Comparison of ENCODE assay signal across 8 mouse cellular contexts in genomic region chr4:119733942-119734341, GRCm38 (mm10). TPM values are rescaled to one million over a fixed set of nuclear protein-coding genes. Genes with fewer than 3 reads are reported as not detected.
A peak's percentile ranks its signal among the peaks of the same experiment; 100 is the strongest.
DNase-seq lines count a peak whose midpoint lies in the region; ATAC-seq and TF ChIP-seq lines count a peak whose summit lies in the region.

No protein-coding gene starts in this region.

- H3ac ChIP-seq in C2C12 (ENCODE audit: control insufficient read depth, insufficient read length, low read depth): peak overlapping the region; percentile 52

- H3K9ac ChIP-seq in liver, embryonic 12.5 days: peak overlapping the region; percentile 35; the same call in 1 of the 2 replicates

- WGBS in embryonic facial prominence, embryonic 10.5 days: under 1% methylated on average over 43 of the region's 44 CpGs
- under 1% methylated on average over 44 of the region's 44 CpGs for WGBS in liver, embryonic 12.5 days (ENCODE audit: insufficient replicate concordance)
- under 1% methylated on average over 44 of the region's 44 CpGs for WGBS in olfactory bulb, adult 2 months

- no peaks in the 10 kb centered on the region for H3K79me2 ChIP-seq in C2C12 (ENCODE audit: control insufficient read depth, insufficient read depth)

- H3K4me3 ChIP-seq in C2C12 (ENCODE audit: insufficient read depth, poor library complexity, severe bottlenecking): peak overlapping the region; percentile 14
- peak overlapping the region; percentile 86 for H3K4me3 ChIP-seq in embryonic facial prominence, embryonic 10.5 days
- peak overlapping the region; percentile 64 for H3K4me3 ChIP-seq in liver, embryonic 12.5 days
- H3K4me3 ChIP-seq in olfactory bulb, adult 2 months (ENCODE audit: insufficient read depth, low read depth, low read length): peak overlapping the region; percentile 93

- 0 out of 2 replicates have a peak, but pooled peaks have one; percentile 2 for ATAC-seq in liver, embryonic 12.5 days

- H3K79me3 ChIP-seq in C2C12 (ENCODE audit: low read depth): no peaks in the 10 kb centered on the region

- no peaks in the 10 kb centered on the region for H3K9me3 ChIP-seq in embryonic facial prominence, embryonic 10.5 days
- no peaks in the 10 kb centered on the region for H3K9me3 ChIP-seq in liver, embryonic 12.5 days (replicated peaks)

- H3K27me3 ChIP-seq in C2C12 (ENCODE audit: control insufficient read depth, insufficient read depth, insufficient read length): peaks cover 21% of the 10 kb centered on the region
- peaks cover 49% of the 10 kb centered on the region for H3K27me3 ChIP-seq in embryonic facial prominence, embryonic 10.5 days (replicated peaks; ENCODE audit: low read depth, poor library complexity, severe bottlenecking)
- H3K27me3 ChIP-seq in liver, embryonic 12.5 days (replicated peaks): peaks cover 34% of the 10 kb centered on the region

- no peaks in the 10 kb centered on the region for H3K36me3 ChIP-seq in C2C12 (ENCODE audit: control insufficient read depth, insufficient read depth)
- no peaks in the 10 kb centered on the region for H3K36me3 ChIP-seq in embryonic facial prominence, embryonic 10.5 days (replicated peaks)
- H3K36me3 ChIP-seq in liver, embryonic 12.5 days: no peaks in the 10 kb centered on the region

- no peak for TF ChIP-seq CTCF in C2C12 (IDR thresholded peaks at IDR 0.05; ENCODE audit: control insufficient read depth, insufficient read depth, insufficient read length)
- no peak for TF ChIP-seq CTCF in olfactory bulb, adult 2 months (IDR thresholded peaks at IDR 0.05; ENCODE audit: insufficient read depth, low read depth, low read length)

- intact Hi-C loops in heart, postnatal 14 days (cut with DNase I): loop anchor here (5.0 kb wide), 1 partner anchor 78 kb away; no protein-coding TSS in a partner anchor

- peak; percentile 42 for DNase-seq in embryo, embryonic 11 days
- no peak for DNase-seq in embryo, embryonic 9.5 days (ENCODE audit: extremely low spot score)
- DNase-seq in embryonic facial prominence, embryonic 10.5 days (ENCODE audit: low spot score): no peak
- peak; percentile 47 to 56 for DNase-seq in heart, postnatal 14 days
- DNase-seq in ovary, postnatal 10 days (ENCODE audit: low spot score): no peak

- H3K4me2 ChIP-seq in liver, embryonic 12.5 days: peak overlapping the region; percentile 91

- TF ChIP-seq POLR2A in olfactory bulb, adult 2 months (IDR thresholded peaks at IDR 0.05; ENCODE audit: insufficient read depth, low read depth, low read length): no peak

- H3K27ac ChIP-seq in embryonic facial prominence, embryonic 10.5 days (replicated peaks): no peak overlapping the region
- no peak overlapping the region for H3K27ac ChIP-seq in liver, embryonic 12.5 days
- H3K27ac ChIP-seq in olfactory bulb, adult 2 months (ENCODE audit: insufficient read depth, low read depth, low read length): no peak overlapping the region

- peaks cover 12% of the 10 kb centered on the region for H3K4me1 ChIP-seq in embryonic facial prominence, embryonic 10.5 days
- peaks cover 16% of the 10 kb centered on the region for H3K4me1 ChIP-seq in liver, embryonic 12.5 days
- no peaks in the 10 kb centered on the region for H3K4me1 ChIP-seq in olfactory bulb, adult 2 months (ENCODE audit: control insufficient read depth, insufficient read depth, low read length)

TF ChIP-seq in C2C12, 6 proteins besides CTCF, POLR2A, EP300 and RAD21:
- TF ChIP-seq MYOG (IDR thresholded peaks at IDR 0.05; ENCODE audit: control insufficient read depth, extremely low read depth, insufficient read length) (no peak), CEBPB (IDR thresholded peaks at IDR 0.05; ENCODE audit: low read depth) (no peak), FOSL1 (IDR thresholded peaks at IDR 0.05; ENCODE audit: insufficient read depth, low read length, poor library complexity, severe bottlenecking) (no peak), MYOD1 (IDR thresholded peaks at IDR 0.05; ENCODE audit: control insufficient read depth, insufficient read length, low read depth) (no peak), MAX (IDR thresholded peaks at IDR 0.05) (no peak), USF1 (IDR thresholded peaks at IDR 0.05; ENCODE audit: low read depth) (no peak)
TF ChIP-seq in C2C12: peak in this region for 0.

RNA-seq across cellular contexts. Expression of gene Hivep3, which starts 0.4 kb away (rescaled TPM):
- polyA plus RNA-seq in C2C12 (2012; fragmentation: generic; extraction: Trizol): 1.4 TPM
- polyA plus RNA-seq in embryonic facial prominence, embryonic 10.5 days (2016; fragmentation: Nextera tagmentation; extraction: Ambion mirVana): 0.67 and 1.5 TPM in 2 replicates
- 1 to 10 TPM; 5.7 to 6.3 TPM for total RNA-seq in heart, postnatal 14 days (2021)
- polyA plus RNA-seq in liver, embryonic 12.5 days (2016; fragmentation: Nextera tagmentation; extraction: Ambion mirVana): 2.2 and 2.9 TPM in 2 replicates
- polyA plus RNA-seq in olfactory bulb, adult 2 months (2012; ENCODE audit: insufficient read depth, insufficient read length, low replicate concordance, missing spikeins): 55.7 TPM in 1 of 2 replicates, not detected in the other

Comparison
In these comparisons a context has a peak if more than half of its experiments do, and no peak if none do; other contexts are left out.
1. DNase-seq: peak in embryo, embryonic 11 days (single experiment) and heart, postnatal 14 days (2 of 2); none in embryo, embryonic 9.5 days (single experiment), embryonic facial prominence, embryonic 10.5 days (single experiment) and ovary, postnatal 10 days (single experiment).
2. H3K4me3 ChIP-seq: peak in every context shown above with its lines; median percentile 93 in olfactory bulb, adult 2 months; 86 in embryonic facial prominence, embryonic 10.5 days; 64 in liver, embryonic 12.5 days; 14 in C2C12.